Mouse (Mus musculus): ENCODE measurements around the gene Vsig2.

DNA sequence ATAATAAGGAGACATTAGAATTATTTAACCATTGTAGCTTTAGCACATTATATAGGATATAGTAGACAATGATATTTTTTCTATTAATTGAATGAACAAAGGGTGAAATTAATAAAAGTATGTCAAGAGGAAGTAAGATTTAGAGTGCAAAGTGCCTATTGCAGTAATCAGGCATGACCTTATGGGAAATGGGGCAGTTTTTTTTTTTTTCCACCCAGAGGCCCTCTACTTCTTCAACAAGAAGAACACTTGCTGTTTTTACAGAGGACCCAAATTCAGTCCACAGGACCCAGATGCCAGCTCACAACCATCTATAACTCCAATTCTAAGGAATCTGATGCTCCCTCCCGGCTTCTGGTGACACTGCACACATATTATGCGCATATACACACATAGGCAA is 21.6 kb downstream of the Vsig2 start:
- TF ChIP-seq REST (IDR thresholded peaks at IDR 0.05; ENCODE audit: insufficient read depth, insufficient read length) (no peak), MAX (IDR thresholded peaks at IDR 0.05; ENCODE audit: low read depth) (no peak), POLR2A (IDR thresholded peaks at IDR 0.05; ENCODE audit: insufficient read length, low read depth) (no peak), USF1 (IDR thresholded peaks at IDR 0.05; ENCODE audit: low read depth) (no peak), POLR2AphosphoS2 (IDR thresholded peaks at IDR 0.05; ENCODE audit: insufficient read length, low read depth) (no peak), TCF12 (IDR thresholded peaks at IDR 0.05; ENCODE audit: insufficient read depth, poor library complexity, severe bottlenecking) (no peak)

Measured in myocyte (in vitro differentiated cells).